Mouse (Mus musculus): ENCODE measurements at regions not wholly inside any gene's neighbourhood (a gene's known extent, or its start where the extent isn't known, plus 50 kb on each side); places are given as distances from the start of the nearest gene placed in this dataset.

DNA sequence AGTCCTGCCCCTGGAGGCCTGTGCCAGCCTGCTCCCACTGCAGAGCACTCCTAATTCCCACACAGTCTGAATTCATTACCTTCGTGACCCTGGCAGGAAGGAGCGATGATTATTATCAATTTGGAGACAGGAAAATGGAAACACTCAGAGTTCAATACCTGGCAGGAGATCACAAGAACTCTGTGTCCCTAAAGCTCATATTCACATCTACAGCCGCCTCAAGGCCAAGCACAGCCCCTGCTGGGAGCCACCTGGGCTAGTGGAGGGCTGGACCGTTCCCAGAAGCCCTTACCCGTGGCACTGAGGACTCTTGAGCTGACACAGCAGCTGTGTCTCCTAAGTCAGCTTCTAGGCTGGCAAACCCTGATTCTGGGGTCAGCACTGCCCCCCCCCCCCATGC, 124.8 kb upstream of the Sdk2 start:
- TF ChIP-seq CTCF (IDR thresholded peaks at IDR 0.05; ENCODE audit: insufficient read depth, low read length) (no peak), POLR2A (IDR thresholded peaks at IDR 0.05; ENCODE audit: borderline replicate concordance, extremely low read depth, low read depth, low read length) (no peak)

Data from lung, adult 2 months (tissue).